In genomic region chr9:96690461-96690863, GRCm38 (mm10) we compare ENCODE assay signal across 14 mouse cellular contexts. TPM values are rescaled to one million over a fixed set of nuclear protein-coding genes. Genes with fewer than 3 reads are reported as not detected.
DNase-seq lines count a peak whose midpoint lies in the region; ATAC-seq and TF ChIP-seq lines count a peak whose summit lies in the region.
"Had no signal": no experiment of that assay in that cellular context is flagged by ENCODE, and none has a peak within 500 bp of the region (broad histone marks: within the 10 kb centered on the region; RNA-seq: fewer than 3 reads in every experiment).

No protein-coding gene starts in this region.

- DNase-seq in heart, adult 11 months, result peak; percentile 89
- no peak for DNase-seq in heart, embryonic 10.5 days (ENCODE audit: low spot score)
- no peak for DNase-seq in lung, postnatal 0 days (ENCODE audit: low spot score)
- DNase-seq in lung, postnatal 14 days, result no peak
- DNase-seq in embryonic facial prominence, embryonic 10.5 days (ENCODE audit: low spot score), result peak; percentile 42
- peak; percentile 63 for DNase-seq in retina, postnatal 1 day
- DNase-seq in adrenal gland, postnatal 10 days, result no peak
- DNase-seq in gastrocnemius, postnatal 14 days, result no peak
- DNase-seq: heart, postnatal 10 days; kidney, adult 9 months had no signal

- no peak overlapping the region for H3K9ac ChIP-seq in lung, postnatal 0 days (replicated peaks; ENCODE audit: low read depth)
- H3K9ac ChIP-seq: limb, embryonic 13.5 days had no signal

- no peaks in the 10 kb centered on the region for H3K27me3 ChIP-seq in heart, embryonic 10.5 days (ENCODE audit: insufficient read depth, poor library complexity, severe bottlenecking)
- no peaks in the 10 kb centered on the region for H3K27me3 ChIP-seq in lung, postnatal 0 days (replicated peaks; ENCODE audit: insufficient read depth, low read length)
- H3K27me3 ChIP-seq in embryonic facial prominence, embryonic 10.5 days (replicated peaks; ENCODE audit: low read depth, poor library complexity, severe bottlenecking), result no peaks in the 10 kb centered on the region
- H3K27me3 ChIP-seq: limb, embryonic 13.5 days had no signal

- no peak for TF ChIP-seq CTCF in lung, postnatal 0 days (IDR thresholded peaks at IDR 0.05)

- intact Hi-C loops in gastrocnemius, postnatal 14 days (cut with DNase I; ENCODE audit: low total_unique reads), result no loop called here

- no peaks in the 10 kb centered on the region for H3K9me3 ChIP-seq in heart, embryonic 10.5 days
- H3K9me3 ChIP-seq in lung, postnatal 0 days (ENCODE audit: low read length), result no peaks in the 10 kb centered on the region
- no peaks in the 10 kb centered on the region for H3K9me3 ChIP-seq in embryonic facial prominence, embryonic 10.5 days
- H3K9me3 ChIP-seq: G1E; limb, embryonic 13.5 days had no signal

- no peak for TF ChIP-seq EP300 in lung, postnatal 0 days (IDR thresholded peaks at IDR 0.05)

- ATAC-seq in lung, postnatal 0 days, result no peak

- no peak overlapping the region for H3K27ac ChIP-seq in heart, embryonic 10.5 days
- H3K27ac ChIP-seq in lung, postnatal 0 days (ENCODE audit: low read length), result 0 out of 2 replicates have a peak overlapping the region, but pooled peaks have one; percentile 0
- no peak overlapping the region for H3K27ac ChIP-seq in embryonic facial prominence, embryonic 10.5 days (replicated peaks)
- H3K27ac ChIP-seq: limb, embryonic 13.5 days; macrophage had no signal

- WGBS in heart, embryonic 10.5 days, result 77% methylated on average over 4 of the region's 4 CpGs
- WGBS in lung, postnatal 0 days, result 85% methylated on average over 4 of the region's 4 CpGs
- WGBS in embryonic facial prominence, embryonic 10.5 days, result 55% methylated on average over 4 of the region's 4 CpGs

- H3K4me3 ChIP-seq in heart, embryonic 10.5 days, result no peak overlapping the region
- no peak overlapping the region for H3K4me3 ChIP-seq in lung, postnatal 0 days (ENCODE audit: low read depth, low read length)
- H3K4me3 ChIP-seq in embryonic facial prominence, embryonic 10.5 days, result no peak overlapping the region
- H3K4me3 ChIP-seq: erythroblast, embryonic 14.5 days; limb, embryonic 13.5 days had no signal

- peaks cover 20% of the 10 kb centered on the region; the same call in 1 of the 2 replicates for H3K4me1 ChIP-seq in heart, embryonic 10.5 days
- H3K4me1 ChIP-seq in lung, postnatal 0 days (ENCODE audit: insufficient read depth, low read depth, low read length), result no peaks in the 10 kb centered on the region
- H3K4me1 ChIP-seq in embryonic facial prominence, embryonic 10.5 days, result peaks cover 14% of the 10 kb centered on the region
- H3K4me1 ChIP-seq: limb, embryonic 13.5 days had no signal

- peaks cover 40% of the 10 kb centered on the region for H3K36me3 ChIP-seq in heart, embryonic 10.5 days
- peaks cover 3% of the 10 kb centered on the region; the same call in 1 of the 2 replicates for H3K36me3 ChIP-seq in lung, postnatal 0 days (ENCODE audit: insufficient read depth, low read length)
- peaks cover 30% of the 10 kb centered on the region for H3K36me3 ChIP-seq in embryonic facial prominence, embryonic 10.5 days (replicated peaks)

- no peak overlapping the region for H3K4me2 ChIP-seq in lung, postnatal 0 days (replicated peaks; ENCODE audit: low read depth, low read length)
- H3K4me2 ChIP-seq: limb, embryonic 13.5 days had no signal

RNA-seq across cellular contexts. Expression of gene Rasa2, which starts 59.0 kb away (rescaled TPM):
- 14.2 and 15.8 TPM in 2 replicates for polyA plus RNA-seq in heart, embryonic 10.5 days (2016; fragmentation: Nextera tagmentation; extraction: Ambion mirVana)
- 12.3 and 15.6 TPM in 2 replicates for polyA plus RNA-seq in lung, postnatal 0 days (2015; fragmentation: Nextera tagmentation; extraction: Ambion mirVana)
- polyA plus RNA-seq in embryonic facial prominence, embryonic 10.5 days (2016; fragmentation: Nextera tagmentation; extraction: Ambion mirVana), result 15.3 and 15.8 TPM in 2 replicates
- total RNA-seq in adrenal gland, postnatal 10 days (2021), result 10 to 100 TPM; 10.7 to 11.9 TPM
- total RNA-seq in gastrocnemius, postnatal 14 days (2021), result 1 to 10 TPM; 3.0 to 4.1 TPM
- polyA plus RNA-seq: erythroblast, embryonic 14.5 days had no signal

Comparison
In these comparisons a context has a peak if more than half of its experiments do, and no peak if none do; other contexts are left out.
1. DNase-seq: peak in heart, adult 11 months (single experiment), embryonic facial prominence, embryonic 10.5 days (single experiment) and retina, postnatal 1 day (single experiment); none in heart, embryonic 10.5 days (single experiment), lung, postnatal 0 days (single experiment), lung, postnatal 14 days (single experiment), adrenal gland, postnatal 10 days (single experiment) and gastrocnemius, postnatal 14 days (single experiment).